Mouse (Mus musculus): ENCODE measurements around the gene Adgrf3. TPM values are rescaled to one million over a fixed set of nuclear protein-coding genes. Genes with fewer than 3 reads are reported as not detected.

Adgrf3 gene
- polyA plus RNA-seq, 1 experiment from 2014 or later = not detected

- Histone ChIP-seq H3K36me3 (ENCODE audit: poor library complexity, severe bottlenecking) (no peaks in the 10 kb centered on the region), H3K9me3 (replicated peaks) (no peaks in the 10 kb centered on the region), H3K27me3 (no peaks in the 10 kb centered on the region), H3K9ac (no peak overlapping the region), H3K27ac (no peak overlapping the region), H3K4me2 (no peak overlapping the region), H3K4me3 (no peak overlapping the region), H3K4me1 (peaks cover 14% of the 10 kb centered on the region)
- no peak for ATAC-seq
- WGBS = 91% methylated on average over 6 of the region's 6 CpGs
Observed at GRCm38 (mm10) chr5:30159601-30160000, 45.9 kb downstream of the Adgrf3 start.

GRCm38 (mm10) chr5:30155821-30156629 is 49.5 kb downstream of the Adgrf3 start:
- WGBS = 35% methylated on average over 13 of the region's 13 CpGs
- Histone ChIP-seq H3K4me3 (peak overlapping the region; percentile 88), H3K9me3 (replicated peaks) (no peaks in the 10 kb centered on the region), H3K9ac (peak overlapping the region; percentile 89), H3K27me3 (no peaks in the 10 kb centered on the region), H3K4me1 (peaks cover 36% of the 10 kb centered on the region), H3K4me2 (peak overlapping the region; percentile 72), H3K27ac (no peak overlapping the region; the same call in 1 of the 2 replicates), H3K36me3 (ENCODE audit: poor library complexity, severe bottlenecking) (no peaks in the 10 kb centered on the region)
- no peak for ATAC-seq

- peak overlapping the region; percentile 73 for H3K27ac ChIP-seq
- ATAC-seq = peak; percentile 76
- peak overlapping the region; percentile 88 for H3K4me3 ChIP-seq
- WGBS = 0% methylated on average over 31 of the region's 31 CpGs
- H3K9ac ChIP-seq = peak overlapping the region; percentile 89
- no peaks in the 10 kb centered on the region for H3K36me3 ChIP-seq (ENCODE audit: poor library complexity, severe bottlenecking)
- no peaks in the 10 kb centered on the region for H3K9me3 ChIP-seq (replicated peaks)
- peak overlapping the region; percentile 72 for H3K4me2 ChIP-seq
- H3K4me1 ChIP-seq = peaks cover 36% of the 10 kb centered on the region
- H3K27me3 ChIP-seq = no peaks in the 10 kb centered on the region
Observed at GRCm38 (mm10) chr5:30155395-30155792, 50.1 kb downstream of the Adgrf3 start.

GRCm38 (mm10) chr5:30154474-30155394 is 50.8 kb downstream of the Adgrf3 start, which contains the start of the genes Hadha and Hadhb:
Hadha (minus strand) TSS chr5:30155162.
Hadhb (plus strand) TSS chr5:30155248.
- WGBS = under 1% methylated on average over 53 of the region's 53 CpGs
- ATAC-seq = peak; percentile 93
- H3K27ac ChIP-seq = peak within 1 kb of the TSS; percentile 73
- no peaks in the 10 kb centered on the region for H3K36me3 ChIP-seq (ENCODE audit: poor library complexity, severe bottlenecking)
- peak within 1 kb of the TSS; percentile 89 for H3K9ac ChIP-seq
- H3K4me2 ChIP-seq = peak within 1 kb of the TSS; percentile 72
- H3K9me3 ChIP-seq (replicated peaks) = no peaks in the 10 kb centered on the region
- peaks cover 36% of the 10 kb centered on the region for H3K4me1 ChIP-seq
- peak within 1 kb of the TSS; percentile 88 for H3K4me3 ChIP-seq
- H3K27me3 ChIP-seq = no peaks in the 10 kb centered on the region

GRCm38 (mm10) chr5:30154013-30154412 is 51.5 kb downstream of the Adgrf3 start:
- H3K4me1 ChIP-seq = peaks cover 36% of the 10 kb centered on the region
- peak overlapping the region; percentile 72 for H3K4me2 ChIP-seq
- no peak overlapping the region for H3K27ac ChIP-seq
- H3K9ac ChIP-seq = peak overlapping the region; percentile 89
- no peak for ATAC-seq
- no peaks in the 10 kb centered on the region for H3K36me3 ChIP-seq (ENCODE audit: poor library complexity, severe bottlenecking)
- H3K9me3 ChIP-seq (replicated peaks) = no peaks in the 10 kb centered on the region
- 21% methylated on average over 4 of the region's 4 CpGs for WGBS
- H3K4me3 ChIP-seq = peak overlapping the region; percentile 88
- no peaks in the 10 kb centered on the region for H3K27me3 ChIP-seq

GRCm38 (mm10) chr5:30153222-30153621 is 52.3 kb downstream of the Adgrf3 start:
- no peaks in the 10 kb centered on the region for H3K36me3 ChIP-seq (ENCODE audit: poor library complexity, severe bottlenecking)
- H3K4me3 ChIP-seq = no peak overlapping the region
- no peaks in the 10 kb centered on the region for H3K27me3 ChIP-seq
- no peak overlapping the region for H3K27ac ChIP-seq
- no peak overlapping the region for H3K4me2 ChIP-seq
- no peak for ATAC-seq
- no peaks in the 10 kb centered on the region for H3K9me3 ChIP-seq (replicated peaks)
- H3K4me1 ChIP-seq = peaks cover 36% of the 10 kb centered on the region
- 90% methylated on average over 2 of the region's 2 CpGs for WGBS
- H3K9ac ChIP-seq = no peak overlapping the region

- H3K4me3 ChIP-seq = no peak overlapping the region
- no peak for ATAC-seq
- H3K4me1 ChIP-seq = peaks cover 36% of the 10 kb centered on the region
- H3K9me3 ChIP-seq (replicated peaks) = no peaks in the 10 kb centered on the region
- H3K9ac ChIP-seq = no peak overlapping the region
- 83% methylated on average over 1 of the region's 1 CpGs for WGBS
- no peaks in the 10 kb centered on the region for H3K27me3 ChIP-seq
- H3K36me3 ChIP-seq (ENCODE audit: poor library complexity, severe bottlenecking) = no peaks in the 10 kb centered on the region
- H3K4me2 ChIP-seq = no peak overlapping the region
- no peak overlapping the region for H3K27ac ChIP-seq
Observed at GRCm38 (mm10) chr5:30152413-30152812, 53.1 kb downstream of the Adgrf3 start.

GRCm38 (mm10) chr5:30152007-30152406 is 53.5 kb downstream of the Adgrf3 start:
- 43% methylated on average over 4 of the region's 4 CpGs for WGBS
- Histone ChIP-seq H3K9ac (no peak overlapping the region), H3K9me3 (replicated peaks) (no peaks in the 10 kb centered on the region), H3K4me2 (0 out of 2 replicates have a peak overlapping the region, but pooled peaks have one; percentile 10), H3K4me3 (no peak overlapping the region), H3K27me3 (no peaks in the 10 kb centered on the region), H3K4me1 (peaks cover 34% of the 10 kb centered on the region), H3K36me3 (ENCODE audit: poor library complexity, severe bottlenecking) (peaks cover 3% of the 10 kb centered on the region), H3K27ac (no peak overlapping the region)
- ATAC-seq = no peak

- WGBS = 88% methylated on average over 5 of the region's 5 CpGs
- H3K27ac ChIP-seq = no peak overlapping the region
Observed at GRCm38 (mm10) chr5:30148133-30148920, 57.2 kb downstream of the Adgrf3 start.

GRCm38 (mm10) chr5:30146526-30146925 is 59.0 kb downstream of the Adgrf3 start:
- ATAC-seq = no peak
- no peaks in the 10 kb centered on the region for H3K9me3 ChIP-seq (replicated peaks)
- 86% methylated on average over 6 of the region's 6 CpGs for WGBS
- H3K4me1 ChIP-seq = peaks cover 4% of the 10 kb centered on the region; the same call in 1 of the 2 replicates
- H3K4me2 ChIP-seq = no peak overlapping the region
- H3K27ac ChIP-seq = no peak overlapping the region
- no peaks in the 10 kb centered on the region for H3K27me3 ChIP-seq
- no peak overlapping the region for H3K9ac ChIP-seq
- no peak overlapping the region for H3K4me3 ChIP-seq
- peaks cover 53% of the 10 kb centered on the region for H3K36me3 ChIP-seq (ENCODE audit: poor library complexity, severe bottlenecking)

More at GRCm38 (mm10) chr5:30148133-30148920, 57.2 kb downstream of the Adgrf3 start:
- peaks cover 16% of the 10 kb centered on the region; the same call in 1 of the 2 replicates for H3K4me1 ChIP-seq
- H3K27me3 ChIP-seq = no peaks in the 10 kb centered on the region
- H3K4me3 ChIP-seq = no peak overlapping the region
- H3K9ac ChIP-seq = no peak overlapping the region
- H3K4me2 ChIP-seq = no peak overlapping the region
- peaks cover 36% of the 10 kb centered on the region for H3K36me3 ChIP-seq (ENCODE audit: poor library complexity, severe bottlenecking)
- no peaks in the 10 kb centered on the region for H3K9me3 ChIP-seq (replicated peaks)
- ATAC-seq = no peak

Data from forebrain, embryonic 13.5 days (tissue).